Mouse (Mus musculus) intestine, embryonic 16.5 days (tissue): ENCODE results near the gene Col25a1. TPM values are rescaled to one million over a fixed set of nuclear protein-coding genes. Genes with fewer than 3 reads are reported as not detected.
A peak's percentile ranks its signal among the peaks of the same experiment; 100 is the strongest.

Experiments used
- ATAC-seq: fragments of 200-750 bp; cut with Nextera tagmentation; 2 replicates; pipeline ENCODE4 v1.8.0; 2017; ENCODE audit warnings: moderate TSS enrichment, moderate library complexity
- H3K27ac ChIP-seq: fragments of 300-500 bp; sonication (generic); 2 replicates; pipeline ENCODE4 v1.5.1; 2014; ENCODE audit warnings: mild to moderate bottlenecking, low read length
- H3K27me3 ChIP-seq: fragments of 300-500 bp; sonication (generic); replicated peaks from 2 replicates; pipeline ENCODE4 v1.6.1; 2014; ENCODE audit warnings: low read length, control low read depth, mixed read lengths; ENCODE audit not compliant: control insufficient read depth, insufficient read depth
- H3K36me3 ChIP-seq: fragments of 300-500 bp; sonication (generic); 2 replicates; pipeline ENCODE4 v1.6.1; 2014; ENCODE audit warnings: low read length, control low read depth; ENCODE audit not compliant: control insufficient read depth, insufficient read depth
- H3K4me1 ChIP-seq: fragments of 300-500 bp; sonication (generic); 2 replicates; pipeline ENCODE4 v1.6.1; 2014; ENCODE audit warnings: low read length, control low read depth, mixed read lengths; ENCODE audit not compliant: control insufficient read depth, insufficient read depth
- H3K4me2 ChIP-seq: fragments of 300-500 bp; sonication (generic); 2 replicates; pipeline ENCODE4 v1.6.1; 2014; ENCODE audit warnings: low read depth, low read length, control low read depth
- H3K4me3 ChIP-seq: fragments of 300-500 bp; sonication (generic); 2 replicates; pipeline ENCODE4 v1.5.1; 2014; ENCODE audit warnings: mild to moderate bottlenecking, low read length
- H3K9ac ChIP-seq: fragments of 300-500 bp; sonication (generic); 2 replicates; pipeline ENCODE4 v1.6.1; 2014; ENCODE audit warnings: low read depth, low read length
- H3K9me3 ChIP-seq: fragments of 300-500 bp; sonication (generic); 2 replicates; pipeline ENCODE4 v1.6.1; 2016; ENCODE audit warnings: low read length, control low read depth; ENCODE audit not compliant: control insufficient read depth
- WGBS: fragments of 180-500 bp; shearing (Covaris S2); extraction: QIAGEN DNeasy Blood & Tissue Kit; methylation state at CpG from one replicate; pipeline ENCODE4 v1.1.7; 2014; 5-methylcytosine and 5-hydroxymethylcytosine counted together
- polyA plus RNA-seq: library from polyadenylated mRNA; unstranded; fragments of >200 nt; fragmentation: Nextera tagmentation; extraction: Ambion mirVana; gene quantifications from 2 replicates; pipeline ENCODE4 v1.2.1, GENCODE M21; 2015

Col25a1 gene
- polyA plus RNA-seq, 1 experiment from 2014 or later, result 1.4 TPM

DNA sequence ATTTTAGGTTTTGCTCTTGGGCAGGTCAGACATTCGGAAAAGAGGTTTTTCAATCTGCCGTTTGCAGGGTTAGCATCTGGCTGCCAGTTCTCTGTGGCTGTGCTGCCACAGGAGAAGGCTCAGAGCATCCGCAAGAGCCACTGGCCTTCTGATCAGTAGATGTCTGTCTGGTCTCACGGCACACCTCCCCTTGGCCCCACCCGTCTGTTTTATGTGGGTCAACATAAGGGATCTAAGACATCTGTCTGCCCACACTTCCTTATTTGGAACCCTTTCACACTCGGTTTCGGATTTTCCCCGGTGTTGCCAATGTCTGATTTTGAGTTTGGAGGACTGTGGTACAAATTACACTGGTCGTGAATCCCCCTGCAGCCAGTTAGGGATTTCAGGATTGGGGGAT lies 26.8 kb upstream of the Col25a1 start:
- Histone ChIP-seq H3K9ac (no peak overlapping the region), H3K4me1 (no peaks in the 10 kb centered on the region), H3K27me3 (no peaks in the 10 kb centered on the region), H3K4me2 (no peak overlapping the region), H3K4me3 (no peak overlapping the region), H3K27ac (no peak overlapping the region), H3K9me3 (no peaks in the 10 kb centered on the region), H3K36me3 (no peaks in the 10 kb centered on the region)
- ATAC-seq, result no peak
- whole genome bisulfite sequencing, result 62% methylated on average over 9 of the region's 9 CpGs

DNA sequence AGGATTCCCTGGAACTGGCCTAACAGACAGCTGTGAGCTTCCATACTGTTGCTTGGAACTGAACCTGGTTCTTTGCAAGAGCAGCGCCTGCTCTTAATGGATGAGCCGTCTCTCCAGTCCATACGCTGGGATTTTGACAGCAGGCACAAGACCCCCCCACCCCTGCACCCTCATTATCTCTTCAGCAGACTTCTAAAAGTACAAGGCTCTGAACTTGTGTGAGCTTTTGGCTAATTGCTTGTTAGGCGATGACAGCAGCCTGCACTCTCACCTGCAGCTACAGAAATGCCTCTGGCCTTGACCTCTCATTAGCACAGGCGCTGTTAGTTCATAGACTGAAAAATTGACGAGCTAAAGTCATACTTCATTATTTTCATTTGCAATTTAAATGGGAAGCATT lies 14.4 kb upstream of the Col25a1 start:
- Histone ChIP-seq H3K36me3 (no peaks in the 10 kb centered on the region), H3K4me3 (no peak overlapping the region), H3K9me3 (no peaks in the 10 kb centered on the region), H3K4me1 (no peaks in the 10 kb centered on the region), H3K27me3 (no peaks in the 10 kb centered on the region), H3K4me2 (no peak overlapping the region), H3K9ac (no peak overlapping the region), H3K27ac (no peak overlapping the region)
- WGBS, result 87% methylated on average over 6 of the region's 6 CpGs
- ATAC-seq, result no peak

DNA sequence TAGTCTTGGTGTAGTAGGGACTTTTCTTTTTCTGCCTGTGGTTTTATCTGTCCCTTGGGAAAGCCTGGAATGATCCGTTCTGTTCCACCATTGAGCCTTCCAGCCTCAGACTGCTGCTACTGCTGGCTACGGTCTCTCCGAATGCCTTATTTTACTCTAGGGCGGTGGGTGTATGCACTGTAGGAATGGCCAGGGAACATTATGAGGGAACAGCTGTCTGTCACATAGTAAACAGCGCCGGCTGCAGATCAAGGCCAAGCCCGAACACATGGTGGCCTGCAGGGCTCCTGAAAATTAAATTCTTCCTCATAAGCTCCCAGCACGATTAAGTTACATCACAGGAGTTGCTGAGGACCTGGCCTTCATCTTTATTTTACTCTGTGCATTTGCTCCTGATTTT lies 3.5 kb upstream of the Col25a1 start:
- H3K27ac ChIP-seq, result no peak overlapping the region
- H3K4me3 ChIP-seq, result no peak overlapping the region
- no peaks in the 10 kb centered on the region for H3K36me3 ChIP-seq
- no peak overlapping the region for H3K9ac ChIP-seq
- 61% methylated on average over 8 of the region's 8 CpGs for WGBS
- H3K9me3 ChIP-seq, result no peaks in the 10 kb centered on the region
- H3K27me3 ChIP-seq, result no peaks in the 10 kb centered on the region
- no peak; the same call in 1 of the 2 replicates for ATAC-seq
- 0 out of 2 replicates have a peak, but pooled peaks cover 2% of the 10 kb centered on the region for H3K4me1 ChIP-seq
- H3K4me2 ChIP-seq, result no peak overlapping the region

DNA sequence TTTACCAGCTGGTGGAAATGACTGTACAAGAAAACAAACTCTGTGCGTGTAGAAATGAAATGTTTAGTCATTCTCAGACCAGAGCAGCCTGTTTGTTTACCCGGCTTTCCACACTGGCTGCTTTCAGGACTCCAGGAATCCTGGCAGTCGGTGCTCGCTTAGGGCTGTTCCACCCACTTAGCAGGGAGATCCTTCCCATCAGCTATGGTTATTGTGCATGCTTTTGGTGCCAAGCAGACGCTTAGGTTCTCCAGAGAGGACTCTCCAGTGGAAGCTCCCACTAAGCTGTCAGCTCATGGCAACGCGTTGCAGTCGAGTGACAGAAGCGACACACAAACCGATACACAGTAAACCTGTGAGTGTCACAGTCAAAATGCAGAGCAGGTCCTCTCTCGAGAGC lies 2.7 kb upstream of the Col25a1 start:
- no peak overlapping the region for H3K4me3 ChIP-seq
- 0 out of 2 replicates have a peak, but pooled peaks cover 2% of the 10 kb centered on the region for H3K4me1 ChIP-seq
- H3K4me2 ChIP-seq, result no peak overlapping the region
- ATAC-seq, result no peak
- H3K9ac ChIP-seq, result no peak overlapping the region
- 61% methylated on average over 11 of the region's 11 CpGs for WGBS
- H3K27ac ChIP-seq, result no peak overlapping the region
- H3K27me3 ChIP-seq, result no peaks in the 10 kb centered on the region
- H3K36me3 ChIP-seq, result no peaks in the 10 kb centered on the region
- no peaks in the 10 kb centered on the region for H3K9me3 ChIP-seq

DNA sequence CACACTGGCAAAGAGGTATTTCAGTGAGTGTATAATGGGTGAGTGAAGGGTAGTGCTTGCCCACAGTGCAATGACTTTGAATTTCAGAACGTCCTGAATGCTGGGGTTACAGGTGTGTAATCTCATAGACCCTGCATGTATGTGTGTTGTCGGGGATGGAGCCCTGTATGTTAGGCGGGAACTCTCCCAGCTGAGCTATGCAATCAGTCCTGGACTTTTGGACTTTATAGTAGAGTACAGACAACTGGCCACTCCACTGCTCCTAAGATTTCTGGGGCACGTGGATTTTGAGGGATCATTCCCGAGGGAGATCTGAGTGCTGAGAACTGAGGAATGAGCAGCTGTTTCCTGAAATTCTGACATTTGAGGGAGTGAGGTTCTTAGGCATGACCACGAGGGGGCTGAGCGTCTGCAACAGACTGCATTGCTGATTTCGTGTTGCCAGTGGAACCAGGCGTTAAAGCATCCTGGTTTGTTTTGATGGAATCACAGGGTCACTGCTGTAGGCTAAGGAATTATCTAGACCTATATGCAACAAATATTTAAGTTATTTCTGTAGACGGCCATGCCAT lies 1.6 kb upstream of the Col25a1 start:
- H3K27me3 ChIP-seq, result no peaks in the 10 kb centered on the region
- 0 out of 2 replicates have a peak, but pooled peaks cover 2% of the 10 kb centered on the region for H3K4me1 ChIP-seq
- ATAC-seq, result peak; percentile 60; the same call in 1 of the 2 replicates
- H3K36me3 ChIP-seq, result no peaks in the 10 kb centered on the region
- WGBS, result 40% methylated on average over 10 of the region's 10 CpGs
- no peak overlapping the region for H3K4me3 ChIP-seq
- H3K9me3 ChIP-seq, result no peaks in the 10 kb centered on the region
- no peak overlapping the region for H3K9ac ChIP-seq
- H3K27ac ChIP-seq, result no peak overlapping the region
- no peak overlapping the region for H3K4me2 ChIP-seq

DNA sequence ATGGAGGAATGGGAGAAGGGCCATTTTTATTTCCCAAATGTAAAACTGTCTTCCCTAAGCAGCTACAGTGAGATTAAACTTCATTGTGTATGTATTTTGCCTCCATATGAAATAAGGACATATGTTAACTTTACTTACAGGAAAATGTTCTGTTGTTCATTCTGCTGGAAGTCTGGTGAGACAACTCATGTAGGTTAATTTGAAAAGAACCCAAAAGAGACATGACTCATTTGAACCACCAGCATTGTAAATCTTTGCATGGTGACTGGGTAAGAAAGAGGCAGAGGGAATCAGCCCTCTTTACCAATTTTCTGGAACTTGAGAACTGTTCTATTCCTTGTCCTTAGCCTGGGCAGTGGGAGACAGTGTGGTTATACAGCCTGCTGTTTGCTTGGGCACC lies 5.9 kb downstream of the Col25a1 start:
- H3K4me2 ChIP-seq, result no peak overlapping the region
- no peaks in the 10 kb centered on the region for H3K27me3 ChIP-seq
- H3K4me3 ChIP-seq, result no peak overlapping the region
- no peak overlapping the region for H3K27ac ChIP-seq
- no peak for ATAC-seq
- no peaks in the 10 kb centered on the region for H3K9me3 ChIP-seq
- no peaks in the 10 kb centered on the region for H3K4me1 ChIP-seq
- no peaks in the 10 kb centered on the region for H3K36me3 ChIP-seq
- no peak overlapping the region for H3K9ac ChIP-seq

DNA sequence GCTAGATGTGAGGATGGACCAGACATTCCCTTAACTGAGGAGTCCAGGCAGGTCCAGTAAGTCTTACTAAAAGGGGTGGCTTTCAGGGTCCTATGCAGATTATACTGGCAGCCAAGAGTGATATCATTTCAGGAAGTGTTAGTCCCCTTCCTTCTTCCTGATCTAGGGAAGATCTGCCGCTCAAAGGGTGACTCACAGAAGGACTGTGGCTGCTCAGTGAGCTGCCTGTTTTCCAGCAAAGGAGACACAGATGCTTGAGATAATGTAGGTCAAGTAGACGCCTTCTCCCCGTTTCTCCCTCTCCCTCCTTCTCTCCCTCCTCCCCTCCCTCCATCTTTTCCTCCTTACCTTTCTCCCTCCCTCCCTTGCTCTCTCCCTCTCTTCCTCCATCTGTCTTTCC lies 6.3 kb downstream of the Col25a1 start:
- WGBS, result 44% methylated on average over 3 of the region's 3 CpGs
- H3K9ac ChIP-seq, result no peak overlapping the region
- no peak overlapping the region for H3K27ac ChIP-seq
- no peak overlapping the region for H3K4me3 ChIP-seq
- H3K9me3 ChIP-seq, result no peaks in the 10 kb centered on the region
- no peaks in the 10 kb centered on the region for H3K36me3 ChIP-seq
- H3K4me1 ChIP-seq, result no peaks in the 10 kb centered on the region
- ATAC-seq, result no peak
- H3K4me2 ChIP-seq, result no peak overlapping the region
- H3K27me3 ChIP-seq, result no peaks in the 10 kb centered on the region

DNA sequence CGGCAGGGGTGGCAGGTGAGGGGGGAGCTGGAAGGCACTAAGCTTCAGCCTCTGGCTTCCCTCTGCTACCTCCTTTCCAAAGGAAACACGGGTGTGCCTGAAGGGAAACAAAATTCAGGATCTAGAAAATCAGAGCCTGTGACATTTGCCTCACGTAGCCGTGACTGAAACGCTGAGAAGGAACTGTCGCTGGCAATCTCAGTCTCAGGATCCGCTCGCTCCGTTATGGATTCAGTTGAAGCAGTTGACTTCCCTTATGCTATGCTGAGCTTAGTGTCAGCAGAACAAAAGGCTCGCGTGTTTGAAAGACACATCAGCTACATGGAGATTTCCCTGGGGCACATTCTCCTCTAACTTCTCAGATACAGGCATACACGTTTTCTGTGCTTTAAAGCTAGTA lies 14.6 kb downstream of the Col25a1 start:
- Histone ChIP-seq H3K36me3 (no peaks in the 10 kb centered on the region), H3K4me1 (no peaks in the 10 kb centered on the region), H3K4me2 (no peak overlapping the region), H3K27ac (no peak overlapping the region), H3K27me3 (no peaks in the 10 kb centered on the region), H3K4me3 (no peak overlapping the region), H3K9me3 (no peaks in the 10 kb centered on the region), H3K9ac (no peak overlapping the region)
- no peak for ATAC-seq
- 71% methylated on average over 12 of the region's 12 CpGs for WGBS

DNA sequence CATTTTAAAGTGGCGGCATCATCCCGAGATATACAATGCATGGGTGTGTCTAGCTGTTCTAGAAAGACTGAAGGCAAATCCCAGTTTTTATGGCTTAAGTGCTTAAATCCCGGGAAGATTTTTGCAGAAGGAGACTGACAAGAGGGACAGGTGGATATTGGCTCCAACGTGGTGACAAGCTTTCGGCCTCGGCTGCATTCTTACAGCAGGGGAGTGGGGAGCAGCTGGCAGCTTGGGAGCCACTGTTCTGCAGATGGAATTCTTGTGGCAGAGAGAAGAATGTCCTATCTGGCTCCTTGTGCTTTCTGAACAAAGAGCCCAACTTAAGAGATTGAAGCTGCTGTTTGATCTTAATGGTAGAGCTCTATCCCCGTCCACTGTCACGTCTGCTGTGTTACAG lies 16.5 kb downstream of the Col25a1 start:
- H3K9ac ChIP-seq, result no peak overlapping the region
- H3K4me2 ChIP-seq, result no peak overlapping the region
- WGBS, result 64% methylated on average over 8 of the region's 8 CpGs
- no peak overlapping the region for H3K27ac ChIP-seq
- H3K36me3 ChIP-seq, result no peaks in the 10 kb centered on the region
- H3K9me3 ChIP-seq, result no peaks in the 10 kb centered on the region
- H3K27me3 ChIP-seq, result no peaks in the 10 kb centered on the region
- no peaks in the 10 kb centered on the region for H3K4me1 ChIP-seq
- H3K4me3 ChIP-seq, result no peak overlapping the region
- ATAC-seq, result no peak

DNA sequence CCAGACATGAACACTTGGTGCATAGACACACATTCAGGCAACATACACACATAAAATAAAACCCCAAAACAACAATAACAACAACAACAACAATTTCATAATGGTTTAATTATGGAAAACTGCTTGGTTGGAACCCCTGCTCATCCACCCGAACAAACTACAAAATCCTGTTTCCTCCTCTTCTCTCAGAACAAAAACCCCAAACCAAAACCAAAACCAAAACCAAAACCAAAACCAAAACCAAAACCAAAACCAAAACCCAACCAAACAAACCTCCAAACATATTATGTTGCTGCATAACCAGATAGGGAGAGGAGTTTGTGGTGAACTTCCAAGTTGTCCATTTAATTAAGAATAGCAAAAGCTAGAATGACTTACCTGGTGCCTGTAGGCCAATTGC lies 17.9 kb downstream of the Col25a1 start:
- H3K27me3 ChIP-seq, result no peaks in the 10 kb centered on the region
- no peaks in the 10 kb centered on the region for H3K4me1 ChIP-seq
- H3K4me2 ChIP-seq, result no peak overlapping the region
- H3K27ac ChIP-seq, result no peak overlapping the region
- no peaks in the 10 kb centered on the region for H3K9me3 ChIP-seq
- H3K36me3 ChIP-seq, result no peaks in the 10 kb centered on the region
- no peak for ATAC-seq
- WGBS, result 79% methylated on average over 1 of the region's 1 CpGs
- H3K9ac ChIP-seq, result no peak overlapping the region
- H3K4me3 ChIP-seq, result no peak overlapping the region
